Mouse (Mus musculus) spleen, adult 2 months (tissue): Measurements from ENCODE around the gene Mapk8ip1.

ENCODE experiments used
- CTCF ChIP-seq: fragments of 200-500 bp; IDR thresholded peaks from 2 replicates; pipeline ENCODE4 v1.5.1; 2011; ENCODE audit warnings: mild to moderate bottlenecking, inconsistent platforms; ENCODE audit not compliant: insufficient read depth, insufficient read length, insufficient replicate concordance; ENCODE audit errors: extremely low read depth
- POLR2A ChIP-seq: fragments of 200-500 bp; IDR thresholded peaks from 2 replicates; pipeline ENCODE4 v1.6.1; 2011; ENCODE audit warnings: low read depth, low read length, inconsistent platforms

DNA sequence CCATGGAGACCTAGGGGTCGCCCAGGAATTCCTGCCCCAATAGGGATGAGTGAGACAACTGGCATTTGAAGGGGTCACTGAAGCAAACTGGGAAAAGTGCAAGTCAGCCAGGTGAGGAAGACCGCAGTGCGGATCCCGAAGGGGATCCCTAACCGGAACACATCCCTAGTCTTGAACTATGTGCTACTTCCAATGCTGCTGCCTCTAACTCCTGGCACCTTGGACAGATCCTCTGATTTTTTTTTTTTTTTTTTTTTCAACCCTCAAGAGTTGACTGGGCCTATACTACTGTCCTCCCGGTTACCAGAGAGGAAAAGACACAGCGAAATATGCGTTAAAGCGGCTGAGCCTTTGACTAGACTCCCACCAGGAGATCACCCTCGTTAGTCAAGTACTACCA, 11.4 kb downstream of the Mapk8ip1 start:
- TF ChIP-seq CTCF (no peak), POLR2A (no peak)
